Mouse (Mus musculus): ENCODE measurements at regions not wholly inside any gene's neighbourhood (a gene's known extent, or its start where the extent isn't known, plus 50 kb on each side); places are given as distances from the start of the nearest gene placed in this dataset.

GRCm38 (mm10) chr10:71832633-71833032, 485.1 kb downstream of the Ipmk start:
- Histone ChIP-seq H3K27me3 (ENCODE audit: insufficient read depth, low read length) (no peaks in the 10 kb centered on the region), H3K4me3 (ENCODE audit: low read depth, low read length) (no peak overlapping the region), H3K9me3 (ENCODE audit: low read length) (no peaks in the 10 kb centered on the region), H3K27ac (ENCODE audit: low read depth, low read length) (no peak overlapping the region), H3K4me2 (ENCODE audit: low read depth, low read length, poor library complexity, severe bottlenecking) (no peak overlapping the region), H3K4me1 (ENCODE audit: insufficient read depth, low read length) (no peaks in the 10 kb centered on the region), H3K9ac (replicated peaks; ENCODE audit: low read length, poor library complexity, severe bottlenecking) (no peak overlapping the region), H3K36me3 (ENCODE audit: insufficient read depth, low read length) (no peaks in the 10 kb centered on the region)
- TF ChIP-seq CTCF (IDR thresholded peaks at IDR 0.05), result no peak
- ATAC-seq (ENCODE audit: low FRiP score) (no peak), DNase-seq (ENCODE audit: low spot score) (no peak)
- WGBS, result 75% methylated on average over 2 of the region's 2 CpGs

GRCm38 (mm10) chr10:71835018-71835417, 487.5 kb downstream of the Ipmk start:
- Histone ChIP-seq H3K9me3 (ENCODE audit: low read length) (no peaks in the 10 kb centered on the region), H3K27ac (ENCODE audit: low read depth, low read length) (no peak overlapping the region), H3K4me1 (ENCODE audit: insufficient read depth, low read length) (no peaks in the 10 kb centered on the region), H3K4me2 (ENCODE audit: low read depth, low read length, poor library complexity, severe bottlenecking) (no peak overlapping the region), H3K36me3 (ENCODE audit: insufficient read depth, low read length) (no peaks in the 10 kb centered on the region), H3K9ac (replicated peaks; ENCODE audit: low read length, poor library complexity, severe bottlenecking) (no peak overlapping the region), H3K4me3 (ENCODE audit: low read depth, low read length) (no peak overlapping the region), H3K27me3 (ENCODE audit: insufficient read depth, low read length) (no peaks in the 10 kb centered on the region)
- 69% methylated on average over 1 of the region's 1 CpGs for WGBS
- DNase-seq (ENCODE audit: low spot score) (no peak), ATAC-seq (ENCODE audit: low FRiP score) (no peak)
- peak; percentile 32 for TF ChIP-seq CTCF (IDR thresholded peaks at IDR 0.05)

- H3K4me3 ChIP-seq (ENCODE audit: low read depth, low read length), result no peak overlapping the region
- no peaks in the 10 kb centered on the region for H3K36me3 ChIP-seq (ENCODE audit: insufficient read depth, low read length)
- no peak overlapping the region for H3K9ac ChIP-seq (replicated peaks; ENCODE audit: low read length, poor library complexity, severe bottlenecking)
- no peak overlapping the region for H3K27ac ChIP-seq (ENCODE audit: low read depth, low read length)
- DNase-seq (ENCODE audit: low spot score) (peak; percentile 10), ATAC-seq (ENCODE audit: low FRiP score) (no peak)
- TF ChIP-seq CTCF (IDR thresholded peaks at IDR 0.05), result no peak
- H3K4me1 ChIP-seq (ENCODE audit: insufficient read depth, low read length), result no peaks in the 10 kb centered on the region
- H3K27me3 ChIP-seq (ENCODE audit: insufficient read depth, low read length), result no peaks in the 10 kb centered on the region
- 44% methylated on average over 4 of the region's 4 CpGs for WGBS
- H3K9me3 ChIP-seq (ENCODE audit: low read length), result no peaks in the 10 kb centered on the region
- H3K4me2 ChIP-seq (ENCODE audit: low read depth, low read length, poor library complexity, severe bottlenecking), result no peak overlapping the region
Observed at GRCm38 (mm10) chr10:71857089-71857488, 509.5 kb downstream of the Ipmk start.

GRCm38 (mm10) chr10:71857518-71857973, 510.0 kb downstream of the Ipmk start:
- ATAC-seq (ENCODE audit: low FRiP score) (peak; percentile 71; the same call in 1 of the 2 replicates), DNase-seq (ENCODE audit: low spot score) (peak; percentile 93)
- Histone ChIP-seq H3K4me2 (ENCODE audit: low read depth, low read length, poor library complexity, severe bottlenecking) (peak overlapping the region; percentile 40), H3K4me3 (ENCODE audit: low read depth, low read length) (peak overlapping the region; percentile 12; the same call in 1 of the 2 replicates), H3K27me3 (ENCODE audit: insufficient read depth, low read length) (no peaks in the 10 kb centered on the region), H3K27ac (ENCODE audit: low read depth, low read length) (no peak overlapping the region), H3K9me3 (ENCODE audit: low read length) (no peaks in the 10 kb centered on the region), H3K9ac (replicated peaks; ENCODE audit: low read length, poor library complexity, severe bottlenecking) (no peak overlapping the region; the same call in 1 of the 2 replicates), H3K4me1 (ENCODE audit: insufficient read depth, low read length) (no peaks in the 10 kb centered on the region), H3K36me3 (ENCODE audit: insufficient read depth, low read length) (no peaks in the 10 kb centered on the region)
- WGBS, result 17% methylated on average over 8 of the region's 8 CpGs
- TF ChIP-seq CTCF (IDR thresholded peaks at IDR 0.05), result peak; percentile 95

- Histone ChIP-seq H3K9ac (replicated peaks; ENCODE audit: low read length, poor library complexity, severe bottlenecking) (no peak overlapping the region), H3K27me3 (ENCODE audit: insufficient read depth, low read length) (no peaks in the 10 kb centered on the region), H3K9me3 (ENCODE audit: low read length) (no peaks in the 10 kb centered on the region), H3K36me3 (ENCODE audit: insufficient read depth, low read length) (no peaks in the 10 kb centered on the region), H3K27ac (ENCODE audit: low read depth, low read length) (no peak overlapping the region), H3K4me2 (ENCODE audit: low read depth, low read length, poor library complexity, severe bottlenecking) (no peak overlapping the region), H3K4me1 (ENCODE audit: insufficient read depth, low read length) (no peaks in the 10 kb centered on the region), H3K4me3 (ENCODE audit: low read depth, low read length) (no peak overlapping the region)
- no peak for TF ChIP-seq CTCF (IDR thresholded peaks at IDR 0.05)
- ATAC-seq (ENCODE audit: low FRiP score), result no peak
- no peak for DNase-seq (ENCODE audit: low spot score)
- 65% methylated on average over 2 of the region's 2 CpGs for WGBS
Observed at GRCm38 (mm10) chr10:71893726-71894125, 546.2 kb downstream of the Ipmk start.

GRCm38 (mm10) chr10:71905029-71905428, 557.5 kb downstream of the Ipmk start:
- H3K27ac ChIP-seq (ENCODE audit: low read depth, low read length), result no peak overlapping the region
- DNase-seq (ENCODE audit: low spot score) (no peak), ATAC-seq (ENCODE audit: low FRiP score) (no peak)
- H3K4me2 ChIP-seq (ENCODE audit: low read depth, low read length, poor library complexity, severe bottlenecking), result no peak overlapping the region
- H3K27me3 ChIP-seq (ENCODE audit: insufficient read depth, low read length), result no peaks in the 10 kb centered on the region
- 84% methylated on average over 4 of the region's 4 CpGs for WGBS
- no peaks in the 10 kb centered on the region for H3K9me3 ChIP-seq (ENCODE audit: low read length)
- no peak for TF ChIP-seq CTCF (IDR thresholded peaks at IDR 0.05)
- H3K9ac ChIP-seq (replicated peaks; ENCODE audit: low read length, poor library complexity, severe bottlenecking), result no peak overlapping the region
- no peaks in the 10 kb centered on the region for H3K4me1 ChIP-seq (ENCODE audit: insufficient read depth, low read length)
- no peaks in the 10 kb centered on the region for H3K36me3 ChIP-seq (ENCODE audit: insufficient read depth, low read length)
- H3K4me3 ChIP-seq (ENCODE audit: low read depth, low read length), result no peak overlapping the region
